Mouse (Mus musculus): ENCODE data around the gene Gm28043.

Gene Gm28043

DNA sequence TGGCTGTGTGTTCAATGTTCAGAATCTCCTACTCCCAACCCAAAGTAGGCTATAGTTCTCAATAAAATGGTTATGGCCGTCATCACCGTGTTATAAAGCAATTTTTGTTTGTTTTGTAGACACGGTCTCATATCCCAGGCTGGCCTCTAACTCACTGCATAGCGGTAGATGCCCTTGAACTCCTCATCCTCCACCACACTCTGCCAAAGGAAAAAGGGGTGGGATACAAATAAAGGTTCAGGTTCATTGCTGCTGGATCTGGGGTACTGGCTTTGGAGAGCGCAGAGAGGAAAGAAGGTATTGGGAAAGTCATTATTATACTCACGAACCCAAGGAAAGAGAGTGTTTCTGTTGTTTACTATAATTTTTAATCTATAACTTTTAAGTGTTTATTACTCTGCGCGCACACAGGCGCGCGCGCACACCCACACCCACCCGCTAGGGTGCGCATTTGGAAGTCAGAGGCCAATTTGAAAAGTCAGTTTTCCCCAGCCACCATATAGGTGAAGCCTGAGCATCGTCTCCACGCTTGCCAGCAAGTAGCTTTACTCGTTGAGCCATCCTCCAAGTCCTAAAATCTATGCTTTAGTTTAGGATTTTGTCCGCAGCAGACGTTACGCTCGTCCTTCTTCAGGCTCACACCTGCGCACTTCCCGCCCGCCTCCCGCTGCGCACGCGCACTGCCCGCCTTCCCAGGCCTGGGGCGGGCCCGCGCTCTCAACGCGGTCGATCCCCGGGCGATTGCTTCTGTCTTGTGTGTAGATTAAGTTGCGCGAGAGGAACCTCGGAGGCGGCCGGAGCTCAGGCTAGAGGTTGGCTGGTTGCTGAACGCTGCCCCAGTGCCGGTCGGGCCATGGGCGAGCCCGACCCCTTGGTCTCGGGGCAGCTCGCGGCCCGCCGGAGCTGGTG is at the start of gene Gm28043, which contains the start of gene Rnf8:
TSS of gene Gm28043 (plus strand) at position 762 of the 909 bp plus-strand sequence.
TSS of gene Rnf8 (plus strand) at position 676 of the 909 bp plus-strand sequence.
- in situ Hi-C loops (cut with MboI, MseI), result loop anchor here (5.0 kb wide), 1 partner anchor 87 kb away; no protein-coding TSS in a partner anchor

GRCm38 (mm10) chr17:29565521-29565920 is 49.2 kb upstream of the Gm28043 start:
- in situ Hi-C loops (cut with MboI, MseI), result no loop called here

DNA sequence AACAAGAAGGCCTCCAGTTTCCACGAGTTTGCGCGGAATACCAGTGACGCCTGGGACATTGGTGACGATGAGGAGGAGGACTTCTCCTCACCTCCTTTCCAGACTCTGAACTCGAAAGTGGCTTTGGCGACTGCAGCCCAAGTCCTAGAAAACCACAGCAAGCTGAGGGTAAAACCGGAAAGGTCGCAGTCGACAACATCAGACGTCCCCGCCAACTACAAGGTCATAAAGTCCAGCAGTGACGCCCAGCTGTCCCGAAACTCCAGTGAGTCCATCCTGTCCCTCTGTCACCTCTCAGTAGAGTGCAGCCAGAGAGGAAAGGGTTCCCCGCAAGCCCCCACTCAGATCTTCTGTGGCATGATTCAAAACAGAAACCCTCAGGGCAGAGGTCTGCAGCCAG is 46.2 kb upstream of the Gm28043 start:
- in situ Hi-C loops (cut with MboI, MseI), result no loop called here

GRCm38 (mm10) chr17:29569831-29570230 is 44.8 kb upstream of the Gm28043 start:
- in situ Hi-C loops (cut with MboI, MseI), result no loop called here

DNA sequence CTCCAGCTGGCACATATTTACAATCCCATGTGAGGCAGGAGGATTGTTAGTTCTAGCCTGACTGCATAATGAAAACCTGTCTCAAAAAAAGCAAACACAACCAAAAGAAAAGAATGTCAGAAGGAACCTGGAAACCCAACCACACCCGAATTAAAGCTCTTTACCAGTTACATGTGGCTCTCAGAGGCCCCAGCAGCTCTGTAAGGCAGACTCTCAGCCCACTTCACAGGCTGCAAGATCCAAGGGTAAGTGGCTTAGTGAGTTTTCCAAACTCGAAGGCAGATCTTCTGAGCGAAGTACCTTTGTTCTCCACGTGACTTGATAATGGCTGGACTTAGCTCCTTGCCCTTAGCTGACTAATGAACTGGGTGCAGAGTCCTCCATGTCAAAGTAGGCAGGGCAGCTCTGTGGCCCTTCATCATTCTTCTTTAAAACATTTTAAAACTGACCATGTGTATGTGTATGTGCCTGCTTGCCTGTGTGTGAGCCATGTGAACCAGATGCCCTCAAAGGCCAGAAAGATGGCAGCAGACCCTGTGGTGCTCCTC is 35.0 kb upstream of the Gm28043 start:
- in situ Hi-C loops (cut with MboI, MseI), result no loop called here

DNA sequence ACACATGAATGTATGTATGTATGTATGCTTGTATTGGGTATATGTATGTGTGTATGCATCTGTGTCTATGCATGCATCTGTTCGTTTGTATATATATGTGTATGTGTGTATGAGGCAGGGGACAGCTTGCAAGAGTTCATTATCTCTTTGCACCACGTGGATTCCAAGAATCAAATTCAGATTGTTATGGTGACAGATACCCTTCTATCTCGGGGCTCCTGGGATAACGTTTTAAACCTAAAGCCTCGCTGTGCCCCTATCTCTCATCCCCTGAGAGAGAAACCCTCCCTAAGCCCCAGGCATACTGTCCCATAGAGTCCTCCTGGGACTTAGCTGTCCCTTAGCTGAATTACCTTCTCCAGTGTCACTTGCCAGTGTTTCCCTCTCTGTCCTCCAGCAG is 31.1 kb upstream of the Gm28043 start:
- in situ Hi-C loops (cut with MboI, MseI), result no loop called here

DNA sequence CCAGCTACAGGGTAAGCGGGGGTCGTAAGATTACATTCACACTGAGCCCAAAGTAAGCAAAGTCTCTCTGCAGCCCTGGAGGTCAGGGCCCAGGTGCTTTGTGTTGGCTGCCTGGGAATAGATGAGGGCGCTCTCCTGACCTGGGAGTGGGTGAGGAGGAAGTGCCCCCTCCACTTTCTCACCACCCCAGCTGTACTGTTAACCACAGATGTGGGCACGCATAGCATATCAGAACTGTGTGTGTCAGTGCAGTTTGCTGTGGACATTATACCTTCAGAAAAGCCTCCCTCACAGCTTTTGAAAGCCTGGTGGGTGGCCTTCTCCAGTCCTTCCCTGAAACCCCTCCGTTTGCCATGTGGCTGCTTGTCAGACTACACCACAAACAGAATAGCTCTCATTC is 30.4 kb upstream of the Gm28043 start:
- in situ Hi-C loops (cut with MboI, MseI), result no loop called here

GRCm38 (mm10) chr17:29584737-29585136 is 29.9 kb upstream of the Gm28043 start:
- in situ Hi-C loops (cut with MboI, MseI), result no loop called here

- in situ Hi-C loops (cut with MboI, MseI), result no loop called here
Observed at GRCm38 (mm10) chr17:29585446-29585845, 29.2 kb upstream of the Gm28043 start.

GRCm38 (mm10) chr17:29586921-29587320 is 27.8 kb upstream of the Gm28043 start:
- in situ Hi-C loops (cut with MboI, MseI), result no loop called here

DNA sequence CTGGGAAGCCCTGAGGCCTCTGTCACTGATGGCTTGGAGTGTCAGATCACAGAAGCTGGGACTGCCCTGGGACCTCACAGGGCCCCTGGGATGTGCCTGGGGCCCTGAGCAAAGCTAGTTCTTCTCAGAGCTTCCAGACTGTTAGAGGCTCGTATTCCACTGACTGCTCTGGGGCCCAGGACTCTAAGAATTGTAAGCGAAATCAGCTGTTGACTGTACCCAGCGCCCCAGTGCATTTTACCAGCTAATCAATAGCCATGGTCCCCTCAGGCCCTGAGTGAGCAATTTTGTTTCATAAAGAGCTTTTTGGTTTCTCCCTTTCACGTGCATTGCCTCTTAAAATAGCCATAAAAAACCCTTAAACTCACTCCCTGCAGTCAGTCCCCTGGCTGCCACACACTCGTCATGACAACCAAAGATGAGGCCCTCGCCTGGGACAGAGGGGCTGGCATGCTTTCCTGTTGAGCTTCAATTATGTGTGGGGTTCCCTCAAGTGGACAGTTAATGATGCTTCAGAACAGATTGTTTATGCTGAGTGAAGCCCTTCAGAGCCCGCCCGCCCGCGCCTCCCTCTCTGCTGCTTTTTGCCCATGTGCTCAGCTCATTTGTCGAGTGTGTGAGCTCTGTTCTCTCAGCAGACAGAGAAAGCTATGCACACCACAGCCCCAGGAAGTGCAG is 25.3 kb upstream of the Gm28043 start:
- in situ Hi-C loops (cut with MboI, MseI), result no loop called here

DNA sequence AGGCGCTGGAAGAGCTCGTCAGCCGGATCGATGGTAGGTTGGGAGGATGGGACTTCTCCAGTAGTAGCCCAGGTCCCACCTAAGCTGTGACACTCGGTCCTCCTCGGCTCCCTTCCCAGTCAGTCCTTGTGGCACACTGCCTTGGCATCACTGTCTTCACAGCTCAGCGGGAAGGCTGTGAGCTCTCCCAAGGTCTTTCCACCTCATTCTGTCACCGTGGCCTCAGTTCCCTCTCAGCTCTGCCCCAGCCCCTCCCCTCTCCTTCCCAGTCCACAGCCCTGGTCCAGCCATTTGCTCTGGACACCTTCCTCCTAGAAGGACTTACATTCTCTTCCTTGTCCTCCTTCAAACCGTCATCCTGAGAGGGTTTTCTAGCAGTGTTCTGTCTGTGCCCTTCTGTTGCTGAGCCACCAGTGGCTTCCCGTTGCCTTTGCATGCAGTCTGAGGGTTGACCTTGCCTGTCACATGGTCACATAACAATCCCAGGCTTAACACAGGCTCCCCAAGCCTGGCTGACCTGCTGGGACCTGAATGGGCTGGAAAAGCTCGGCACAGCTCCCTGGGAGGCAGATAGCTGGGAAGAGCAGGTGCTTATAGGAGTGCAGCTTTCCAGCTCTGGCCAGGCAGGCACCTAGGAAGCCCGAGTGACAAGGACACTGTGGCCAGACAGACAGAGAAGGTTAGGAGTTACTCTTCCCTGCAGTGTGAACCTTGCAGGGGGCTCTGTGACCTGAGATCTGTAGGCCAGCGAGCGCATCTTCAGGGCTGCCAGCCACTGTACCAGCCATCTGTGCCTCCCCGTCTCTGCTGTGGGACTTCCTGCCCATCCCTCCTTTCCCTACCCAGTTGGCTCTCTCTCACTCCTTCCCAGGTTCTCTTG is 18.5 kb upstream of the Gm28043 start:
- in situ Hi-C loops (cut with MboI, MseI), result no loop called here

- in situ Hi-C loops (cut with MboI, MseI), result no loop called here
Observed at GRCm38 (mm10) chr17:29596771-29597132, 17.9 kb upstream of the Gm28043 start.

GRCm38 (mm10) chr17:29599051-29599450 is 15.6 kb upstream of the Gm28043 start:
- in situ Hi-C loops (cut with MboI, MseI), result no loop called here

GRCm38 (mm10) chr17:29599537-29599936 is 15.1 kb upstream of the Gm28043 start:
- in situ Hi-C loops (cut with MboI, MseI), result no loop called here

GRCm38 (mm10) chr17:29601391-29601790 is 13.3 kb upstream of the Gm28043 start:
- in situ Hi-C loops (cut with MboI, MseI), result no loop called here

- in situ Hi-C loops (cut with MboI, MseI), result no loop called here
Observed at GRCm38 (mm10) chr17:29603283-29603682, 11.4 kb upstream of the Gm28043 start.

DNA sequence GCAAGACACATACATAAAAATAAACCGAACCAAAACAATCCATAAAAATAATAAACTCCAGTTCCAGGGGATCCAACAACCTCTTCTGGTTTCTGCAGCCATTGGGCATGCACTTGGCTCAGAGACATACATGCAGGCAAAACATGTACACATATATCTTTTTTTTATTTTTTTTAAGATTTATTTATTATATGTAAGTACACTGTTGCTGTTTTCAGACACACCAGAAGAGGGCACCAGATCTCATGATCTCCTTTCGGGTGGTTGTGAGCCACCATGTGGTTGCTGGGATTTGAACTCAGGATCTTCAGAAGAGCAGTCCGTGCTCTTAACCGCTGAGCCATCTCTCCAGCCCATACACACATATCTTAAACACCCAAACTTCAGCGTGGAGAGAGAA is 1.2 kb upstream of the Gm28043 start:
- in situ Hi-C loops (cut with MboI, MseI), result loop anchor here (5.0 kb wide), 1 partner anchor 86 kb away; no protein-coding TSS in a partner anchor

- in situ Hi-C loops (cut with MboI, MseI), result no loop called here
Observed at GRCm38 (mm10) chr17:29615024-29615551, 412 bp downstream of the Gm28043 start.

DNA sequence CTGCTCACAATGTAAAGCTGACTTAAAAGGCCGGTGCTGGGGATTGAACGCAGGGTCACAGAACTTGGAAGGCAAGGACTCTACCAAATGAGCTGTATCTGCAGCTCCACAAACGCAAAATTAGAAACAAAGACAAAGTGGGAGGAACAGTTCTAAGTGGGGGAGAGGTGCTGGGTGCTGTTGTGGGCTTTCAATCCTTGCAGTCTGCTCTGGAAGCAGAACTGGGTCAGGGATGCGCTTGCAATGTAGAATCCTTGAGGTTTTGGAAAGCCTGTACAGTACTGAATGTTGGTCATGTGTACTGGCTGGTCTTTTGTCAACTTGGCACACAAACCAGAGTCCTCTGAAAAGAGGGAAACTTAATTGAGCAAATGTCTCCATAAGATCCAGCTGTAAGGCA is 940 bp downstream of the Gm28043 start:
- in situ Hi-C loops (cut with MboI, MseI), result no loop called here

DNA sequence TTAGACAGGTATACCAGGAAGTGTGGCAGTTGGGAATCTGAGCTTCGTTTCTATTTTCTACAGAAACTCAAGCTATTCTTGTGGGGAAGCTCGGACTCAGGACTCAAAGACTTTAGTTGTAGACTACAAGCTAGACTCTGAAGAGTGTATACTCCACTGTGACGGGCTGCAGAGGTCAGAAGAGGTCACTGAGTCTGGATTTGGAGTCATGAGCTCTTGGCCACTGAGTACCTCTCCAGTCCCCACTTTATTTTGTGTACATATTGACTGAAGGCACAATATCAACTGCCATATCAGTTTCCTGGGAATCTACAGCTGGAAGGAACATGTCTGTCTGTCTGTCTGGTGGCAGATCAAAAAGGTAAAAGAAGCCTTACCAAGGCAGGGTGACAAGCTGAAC is 4.6 kb downstream of the Gm28043 start:
- in situ Hi-C loops (cut with MboI, MseI), result no loop called here
